8 mouse cellular contexts compared by ENCODE assay signal in genomic region chr11:74721971-74722370, GRCm38 (mm10). TPM values are rescaled to one million over a fixed set of nuclear protein-coding genes. Genes with fewer than 3 reads are reported as not detected.
DNase-seq lines count a peak whose midpoint lies in the region; ATAC-seq and TF ChIP-seq lines count a peak whose summit lies in the region.

No protein-coding gene starts in this region.

- H3K27me3 ChIP-seq in E14TG2a.4 (ENCODE audit: insufficient read depth, low read length): no peaks in the 10 kb centered on the region
- H3K27me3 ChIP-seq in forebrain, embryonic 16.5 days (replicated peaks; ENCODE audit: control insufficient read depth, insufficient read depth, low read length): no peaks in the 10 kb centered on the region
- H3K27me3 ChIP-seq in liver, embryonic 14.5 days (ENCODE audit: control insufficient read depth, insufficient read depth, low read length): no peaks in the 10 kb centered on the region

- 24% methylated on average over 3 of the region's 3 CpGs for WGBS in forebrain, embryonic 16.5 days
- WGBS in liver, embryonic 14.5 days (ENCODE audit: insufficient replicate concordance): 17% methylated on average over 3 of the region's 3 CpGs

- no peak for ATAC-seq in forebrain, embryonic 16.5 days
- no peak for ATAC-seq in liver, embryonic 14.5 days (ENCODE audit: insufficient read depth)

- no peaks in the 10 kb centered on the region for H3K9me3 ChIP-seq in E14TG2a.4 (ENCODE audit: low read length)
- H3K9me3 ChIP-seq in forebrain, embryonic 16.5 days (ENCODE audit: control insufficient read depth, low read length): no peaks in the 10 kb centered on the region
- no peaks in the 10 kb centered on the region for H3K9me3 ChIP-seq in liver, embryonic 14.5 days (ENCODE audit: control insufficient read depth, low read length)

- intact Hi-C loops in gastrocnemius, adult 2 months (cut with DNase I): loop anchor here (2.0 to 10.0 kb wide), 3 partner anchors 49 to 123 kb away; partner anchors contain the start of gene Mettl16

- TF ChIP-seq CTCF in gastrocnemius, adult 2 months (IDR thresholded peaks at IDR 0.05): no peak
- no peak for TF ChIP-seq CTCF in E14TG2a.4 (conservative IDR thresholded peaks at IDR 0.05; ENCODE audit: low read length)
- no peak for TF ChIP-seq CTCF in liver, embryonic 14.5 days (IDR thresholded peaks at IDR 0.05; ENCODE audit: low read depth)

- H3K27ac ChIP-seq in gastrocnemius, adult 2 months: peak overlapping the region; percentile 100; the same call in 1 of the 2 replicates
- H3K27ac ChIP-seq in forebrain, embryonic 16.5 days (ENCODE audit: low read length): no peak overlapping the region
- H3K27ac ChIP-seq in liver, embryonic 14.5 days: peak overlapping the region; percentile 17

- H3K4me2 ChIP-seq in forebrain, embryonic 16.5 days (ENCODE audit: low read length): peak overlapping the region; percentile 82
- H3K4me2 ChIP-seq in liver, embryonic 14.5 days (ENCODE audit: low read depth): peak overlapping the region; percentile 89

- TF ChIP-seq EP300 in liver, embryonic 14.5 days (IDR thresholded peaks at IDR 0.05; ENCODE audit: low read depth): no peak

- peaks cover 62% of the 10 kb centered on the region for H3K4me1 ChIP-seq in E14TG2a.4 (replicated peaks; ENCODE audit: low read depth, low read length)
- peaks cover 24% of the 10 kb centered on the region for H3K4me1 ChIP-seq in forebrain, embryonic 16.5 days (replicated peaks; ENCODE audit: control insufficient read depth, insufficient read depth, low read length)
- peaks cover 10 to 22% of the 10 kb centered on the region in 2 experiments for H3K4me1 ChIP-seq in liver, embryonic 14.5 days (replicated peaks; ENCODE audit: control insufficient read depth in 2 of 2, insufficient read depth in 2 of 2, low read length in 1 of 2)

- H3K9ac ChIP-seq in forebrain, embryonic 16.5 days (replicated peaks; ENCODE audit: low read depth, low read length): peak overlapping the region; percentile 49; the same call in 1 of the 2 replicates
- peak overlapping the region; percentile 48 for H3K9ac ChIP-seq in liver, embryonic 14.5 days (replicated peaks)

- peak overlapping the region; percentile 80 for H3K4me3 ChIP-seq in gastrocnemius, adult 2 months
- H3K4me3 ChIP-seq in E14TG2a.4 (replicated peaks; ENCODE audit: low read length): peak overlapping the region; percentile 95
- peak overlapping the region; percentile 49 for H3K4me3 ChIP-seq in forebrain, embryonic 16.5 days (replicated peaks; ENCODE audit: low read length)
- peak overlapping the region; percentile 34 to 86; a peak in 3 of 4 replicates for H3K4me3 ChIP-seq in liver, embryonic 14.5 days (ENCODE audit: insufficient read depth in 1 of 2, low read depth in 2 of 2, low read length in 2 of 2)

- H3K36me3 ChIP-seq in E14TG2a.4 (ENCODE audit: insufficient read depth, low read length): no peaks in the 10 kb centered on the region
- H3K36me3 ChIP-seq in forebrain, embryonic 16.5 days (ENCODE audit: control insufficient read depth, insufficient read depth): no peaks in the 10 kb centered on the region
- no peaks in the 10 kb centered on the region; the same call in 1 of the 2 replicates for H3K36me3 ChIP-seq in liver, embryonic 14.5 days (replicated peaks; ENCODE audit: control insufficient read depth, insufficient read depth, low read depth)

- no peak for DNase-seq in gastrocnemius, adult 2 months
- no peak for DNase-seq in gastrocnemius, postnatal 25 days
- peak in 1 of 3 experiments; percentile 12 for DNase-seq in liver, embryonic 14.5 days (ENCODE audit: low read depth in 3 of 3, low spot score in 3 of 3)
- no peak for DNase-seq in ovary, postnatal 36 days (ENCODE audit: low spot score)
- DNase-seq in urinary bladder, adult 2 months (ENCODE audit: low spot score): no peak
- no peak for DNase-seq in testis, postnatal 14 days (ENCODE audit: low spot score)

RNA-seq across cellular contexts. Expression of gene Pafah1b1, which starts 2.5 kb away (rescaled TPM):
- 100 to 1,000 TPM; 127 to 141 TPM for total RNA-seq in gastrocnemius, adult 2 months (2021)
- total RNA-seq in gastrocnemius, postnatal 25 days (2021): 100 to 1,000 TPM in 1 of 2 experiments, 10 to 100 TPM in 1; 96.4 to 101 TPM
- 48.9 and 51.2 TPM in 2 replicates for polyA plus RNA-seq in forebrain, embryonic 16.5 days (2015; fragmentation: Nextera tagmentation; extraction: Ambion mirVana)
- 11.1 and 18.2 TPM in 2 replicates for polyA plus RNA-seq in liver, embryonic 14.5 days (2012; rRNA removed)
- 42.1 and 43.8 TPM in 2 replicates for polyA plus RNA-seq in liver, embryonic 14.5 days (2014; fragmentation: Nextera tagmentation; extraction: Ambion mirVana)
- 59.0 and 60.9 TPM in 2 replicates for polyA plus RNA-seq in urinary bladder, adult 2 months (2012; rRNA removed)

RNA-seq across cellular contexts. Expression of gene Mettl16, which starts 48.7 kb away (rescaled TPM):
- 10 to 100 TPM; 11.5 to 13.6 TPM for total RNA-seq in gastrocnemius, adult 2 months (2021)
- total RNA-seq in gastrocnemius, postnatal 25 days (2021): 10 to 100 TPM in 1 of 2 experiments, 1 to 10 TPM in 1; 8.4 to 10.9 TPM
- 57.5 and 58.7 TPM in 2 replicates for polyA plus RNA-seq in forebrain, embryonic 16.5 days (2015; fragmentation: Nextera tagmentation; extraction: Ambion mirVana)
- 3.1 and 9.3 TPM in 2 replicates for polyA plus RNA-seq in liver, embryonic 14.5 days (2012; rRNA removed)
- polyA plus RNA-seq in liver, embryonic 14.5 days (2014; fragmentation: Nextera tagmentation; extraction: Ambion mirVana): 14.6 and 16.5 TPM in 2 replicates
- 12.1 and 12.4 TPM in 2 replicates for polyA plus RNA-seq in urinary bladder, adult 2 months (2012; rRNA removed)
